ENCODE assay signal across 17 mouse cellular contexts in genomic region chr12:96090995-96091394, GRCm38 (mm10).
"Had no signal": no experiment of that assay in that cellular context is flagged by ENCODE, and none has a peak within 500 bp of the region (broad histone marks: within the 10 kb centered on the region; RNA-seq: fewer than 3 reads in every experiment).

No protein-coding gene starts in this region.

- H3K27ac ChIP-seq: liver, embryonic 13.5 days; liver, embryonic 15.5 days; lung, embryonic 15.5 days; macrophage; neural tube, embryonic 12.5 days; stomach, embryonic 15.5 days had no signal

- H3K36me3 ChIP-seq: liver, embryonic 13.5 days; liver, embryonic 15.5 days; lung, embryonic 15.5 days; neural tube, embryonic 12.5 days; stomach, embryonic 15.5 days had no signal

- H3K4me3 ChIP-seq: liver, embryonic 13.5 days; liver, embryonic 15.5 days; lung, embryonic 15.5 days; megakaryocyte, embryonic 14.5 days; neural tube, embryonic 12.5 days; stomach, embryonic 15.5 days had no signal

- DNase-seq: liver, embryonic 13.5 days; liver, postnatal 0 days; lung, postnatal 14 days; lung, postnatal 36 days; right cerebral cortex, postnatal 14 days; thymus, adult 18-20 months; thymus, postnatal 14 days; thymus, postnatal 36 days had no signal

- H3K9ac ChIP-seq: liver, embryonic 13.5 days; liver, embryonic 15.5 days; liver, postnatal 0 days; lung, embryonic 15.5 days; neural tube, embryonic 12.5 days; stomach, embryonic 15.5 days had no signal

- H3K4me2 ChIP-seq: liver, embryonic 13.5 days; liver, embryonic 15.5 days; lung, embryonic 15.5 days; midbrain, embryonic 11.5 days; neural tube, embryonic 12.5 days; stomach, embryonic 15.5 days had no signal

- H3K4me1 ChIP-seq: liver, embryonic 13.5 days; liver, embryonic 15.5 days; lung, embryonic 15.5 days; neural tube, embryonic 12.5 days; stomach, embryonic 15.5 days had no signal

- H3K9me3 ChIP-seq: liver, embryonic 13.5 days; liver, embryonic 15.5 days; lung, embryonic 15.5 days; megakaryocyte, embryonic 14.5 days; neural tube, embryonic 12.5 days; stomach, embryonic 15.5 days had no signal

- H3K27me3 ChIP-seq: liver, embryonic 13.5 days; liver, embryonic 15.5 days; lung, embryonic 15.5 days; megakaryocyte, embryonic 14.5 days; neural tube, embryonic 12.5 days; stomach, embryonic 15.5 days had no signal

- ATAC-seq: liver, postnatal 0 days; lung, postnatal 0 days; midbrain, embryonic 16.5 days had no signal
